Mouse (Mus musculus) C2C12 (cell line): Measurements from ENCODE around the gene Gbx2. TPM values are rescaled to one million over a fixed set of nuclear protein-coding genes. Genes with fewer than 3 reads are reported as not detected.

ENCODE experiments used
- H3K27me3 ChIP-seq: one replicate; pipeline ENCODE4 v1.6.1; 2011; ENCODE audit not compliant: control insufficient read depth, insufficient read depth, insufficient read length
- H3K36me3 ChIP-seq: one replicate; pipeline ENCODE4 v1.6.1; 2011; ENCODE audit not compliant: control insufficient read depth, insufficient read depth
- H3K4me3 ChIP-seq: one replicate; pipeline ENCODE4 v1.5.1; 2011; ENCODE audit warnings: mild to moderate bottlenecking, control low read depth; ENCODE audit not compliant: poor library complexity, insufficient read depth, severe bottlenecking
- H3K79me2 ChIP-seq: one replicate; pipeline ENCODE4 v1.6.1; 2011; ENCODE audit not compliant: control insufficient read depth, insufficient read depth
- H3K79me3 ChIP-seq: one replicate; pipeline ENCODE4 v1.6.1; 2011; ENCODE audit warnings: low read depth, control low read depth
- H3ac ChIP-seq: one replicate; pipeline ENCODE3; 2011; ENCODE audit warnings: low read depth; ENCODE audit not compliant: control insufficient read depth, insufficient read length
- CEBPB ChIP-seq: IDR thresholded peaks from one replicate; pipeline ENCODE4 v1.6.1; 2011; ENCODE audit warnings: low read depth, mild to moderate bottlenecking, control low read depth, moderate library complexity
- CTCF ChIP-seq: IDR thresholded peaks from one replicate; pipeline ENCODE4 v1.5.1; 2011; ENCODE audit not compliant: control insufficient read depth, insufficient read depth, insufficient read length
- FOSL1 ChIP-seq: IDR thresholded peaks from one replicate; pipeline ENCODE4 v1.8.0; 2011; ENCODE audit warnings: mild to moderate bottlenecking, low read length; ENCODE audit not compliant: poor library complexity, insufficient read depth, severe bottlenecking
- MAX ChIP-seq: IDR thresholded peaks from one replicate; pipeline ENCODE4 v1.6.1; 2011; ENCODE audit warnings: mild to moderate bottlenecking, control low read depth
- MYOD1 ChIP-seq: IDR thresholded peaks from one replicate; pipeline ENCODE4 v1.6.1; 2011; ENCODE audit warnings: low read depth; ENCODE audit not compliant: control insufficient read depth, insufficient read length
- MYOG ChIP-seq: IDR thresholded peaks from one replicate; pipeline ENCODE4 v1.6.1; 2011; ENCODE audit not compliant: control insufficient read depth, insufficient read length; ENCODE audit errors: extremely low read depth
- USF1 ChIP-seq: IDR thresholded peaks from one replicate; pipeline ENCODE4 v1.6.1; 2011; ENCODE audit warnings: low read depth, mild to moderate bottlenecking, control low read depth, moderate library complexity
- polyA plus RNA-seq: library from polyadenylated mRNA; unstranded; fragments of >200 nt; fragmentation: generic; extraction: Trizol; gene quantifications from one replicate; pipeline ENCODE4 v1.2.1, GENCODE M21; 2012; ENCODE audit warnings: missing spikeins

Gene Gbx2
- polyA plus RNA-seq, 1 experiment = 0.16 TPM

DNA sequence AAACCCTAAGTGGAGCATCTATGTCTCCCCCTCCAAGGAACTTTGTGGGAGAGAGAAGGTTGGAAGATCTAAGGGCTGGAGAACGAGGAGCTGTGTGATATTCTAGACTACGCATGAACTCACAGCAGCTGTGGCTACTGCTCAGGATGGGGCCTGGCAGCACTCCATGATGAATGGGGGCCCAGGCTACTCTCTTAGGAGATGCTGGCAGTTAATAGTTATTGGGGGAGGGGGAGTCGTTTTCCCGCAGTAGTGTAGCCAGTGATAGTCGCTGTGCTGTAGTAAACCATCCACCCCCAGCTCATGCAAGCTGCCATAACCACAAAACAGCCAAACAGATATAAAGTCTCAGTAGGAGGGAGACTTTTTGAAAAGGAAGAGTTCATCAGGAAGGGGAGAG, 18.6 kb downstream of the Gbx2 start:
- H3K79me3 ChIP-seq = no peaks in the 10 kb centered on the region
- no peaks in the 10 kb centered on the region for H3K79me2 ChIP-seq
- H3K27me3 ChIP-seq = peaks cover 9% of the 10 kb centered on the region
- H3ac ChIP-seq = no peak overlapping the region
- H3K36me3 ChIP-seq = no peaks in the 10 kb centered on the region
- no peak overlapping the region for H3K4me3 ChIP-seq
- no peak for TF ChIP-seq CEBPB
- no peak for TF ChIP-seq FOSL1
- no peak for TF ChIP-seq MYOG
- TF ChIP-seq CTCF = no peak
- no peak for TF ChIP-seq MYOD1
- TF ChIP-seq USF1 = no peak
- TF ChIP-seq MAX = no peak

DNA sequence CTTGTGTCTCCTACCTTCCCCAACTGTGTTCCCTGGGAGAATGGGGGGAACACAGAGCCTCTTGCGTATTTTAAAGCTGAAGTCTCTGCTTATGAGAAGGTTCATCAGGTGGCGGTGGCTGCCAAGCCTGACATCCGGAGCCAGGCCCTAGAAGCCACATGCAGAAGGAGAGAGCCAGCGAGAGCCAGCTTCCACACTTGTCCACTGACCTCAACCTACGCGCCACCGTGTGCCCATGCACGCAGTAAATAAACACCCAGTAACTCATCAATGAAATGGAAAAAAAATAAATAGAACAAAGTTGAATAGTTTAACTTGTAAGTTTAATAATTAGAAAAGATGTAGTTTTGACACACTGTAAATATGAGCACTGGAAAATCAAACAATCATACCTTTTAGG, 21.2 kb downstream of the Gbx2 start:
- Histone ChIP-seq H3K36me3 (no peaks in the 10 kb centered on the region), H3ac (no peak overlapping the region), H3K79me2 (no peaks in the 10 kb centered on the region), H3K4me3 (no peak overlapping the region), H3K79me3 (no peaks in the 10 kb centered on the region), H3K27me3 (no peaks in the 10 kb centered on the region)
- TF ChIP-seq MYOD1 (no peak), CTCF (no peak), FOSL1 (no peak), MYOG (no peak), MAX (no peak), CEBPB (no peak), USF1 (no peak)

DNA sequence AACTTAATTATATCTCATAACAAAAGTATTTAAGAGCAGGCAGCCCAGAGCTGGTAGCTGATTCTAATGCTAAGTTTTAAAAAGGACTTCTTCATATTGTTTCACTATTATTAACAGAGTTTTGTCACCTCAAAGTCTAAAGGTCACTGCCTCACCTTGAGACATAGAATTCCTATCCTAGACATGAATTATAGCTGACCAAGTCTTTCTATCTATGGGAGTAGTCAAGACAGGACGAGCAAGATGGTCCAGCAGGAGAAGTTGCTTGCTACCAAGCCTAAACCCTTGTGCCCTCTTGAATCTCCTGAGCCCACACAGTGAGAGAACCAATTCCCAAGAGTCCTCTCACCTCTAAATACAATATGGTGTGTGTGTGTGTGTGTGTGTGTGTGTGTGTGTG, 28.3 kb downstream of the Gbx2 start:
- no peaks in the 10 kb centered on the region for H3K79me2 ChIP-seq
- no peak overlapping the region for H3K4me3 ChIP-seq
- TF ChIP-seq MYOG (no peak), USF1 (no peak), MAX (no peak), FOSL1 (no peak), MYOD1 (no peak), CEBPB (no peak), CTCF (no peak)
- no peak overlapping the region for H3ac ChIP-seq
- H3K27me3 ChIP-seq = no peaks in the 10 kb centered on the region
- no peaks in the 10 kb centered on the region for H3K79me3 ChIP-seq
- no peaks in the 10 kb centered on the region for H3K36me3 ChIP-seq

DNA sequence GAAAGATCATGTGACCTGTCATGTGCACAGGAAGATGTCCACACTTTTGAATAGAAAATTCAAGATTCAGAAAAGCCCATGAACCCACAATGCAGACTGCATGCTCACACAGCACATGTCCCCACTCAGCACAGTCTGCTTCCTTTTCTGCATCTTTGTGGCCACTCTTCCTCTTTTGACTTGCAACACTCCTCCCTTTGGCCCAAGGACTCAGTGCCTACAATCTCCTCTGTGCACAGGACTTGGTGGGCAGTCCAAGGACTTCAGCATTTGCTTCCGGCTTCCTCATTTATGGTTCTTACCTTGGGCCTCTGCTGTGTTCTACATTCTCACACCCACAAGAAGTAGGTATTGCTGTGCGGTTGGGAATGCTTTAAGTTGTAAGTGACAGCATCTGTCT, 28.7 kb downstream of the Gbx2 start:
- Histone ChIP-seq H3K79me3 (no peaks in the 10 kb centered on the region), H3K4me3 (no peak overlapping the region), H3K27me3 (no peaks in the 10 kb centered on the region), H3K36me3 (no peaks in the 10 kb centered on the region), H3K79me2 (no peaks in the 10 kb centered on the region), H3ac (no peak overlapping the region)
- no peak for TF ChIP-seq FOSL1
- no peak for TF ChIP-seq CEBPB
- TF ChIP-seq MYOD1 = no peak
- no peak for TF ChIP-seq MYOG
- no peak for TF ChIP-seq USF1
- no peak for TF ChIP-seq CTCF
- TF ChIP-seq MAX = no peak

DNA sequence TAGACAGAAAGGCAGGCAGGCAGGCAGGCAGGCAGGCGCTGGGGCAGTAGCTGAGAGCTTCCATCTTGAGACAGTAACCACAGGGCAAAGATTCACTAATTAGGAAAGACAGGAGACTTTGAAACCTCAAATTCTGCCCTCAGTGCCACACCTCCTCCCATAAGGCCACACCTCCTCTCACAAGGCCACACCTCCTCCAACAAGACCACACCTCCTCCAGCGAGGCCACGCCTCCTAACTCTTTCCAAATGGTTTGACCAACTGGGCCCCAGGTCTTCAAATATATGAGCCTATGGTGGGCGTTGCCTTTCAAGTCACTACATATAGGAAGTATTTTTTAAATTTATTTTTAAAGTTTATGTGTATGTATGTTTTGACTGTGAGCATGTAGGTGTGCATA, 29.6 kb downstream of the Gbx2 start:
- H3K36me3 ChIP-seq = no peaks in the 10 kb centered on the region
- no peaks in the 10 kb centered on the region for H3K79me3 ChIP-seq
- TF ChIP-seq CTCF = no peak
- no peak for TF ChIP-seq CEBPB
- TF ChIP-seq MAX = no peak
- TF ChIP-seq USF1 = no peak
- no peak for TF ChIP-seq FOSL1
- TF ChIP-seq MYOG = no peak
- TF ChIP-seq MYOD1 = no peak
- H3ac ChIP-seq = no peak overlapping the region
- H3K27me3 ChIP-seq = no peaks in the 10 kb centered on the region
- H3K4me3 ChIP-seq = no peak overlapping the region
- no peaks in the 10 kb centered on the region for H3K79me2 ChIP-seq

DNA sequence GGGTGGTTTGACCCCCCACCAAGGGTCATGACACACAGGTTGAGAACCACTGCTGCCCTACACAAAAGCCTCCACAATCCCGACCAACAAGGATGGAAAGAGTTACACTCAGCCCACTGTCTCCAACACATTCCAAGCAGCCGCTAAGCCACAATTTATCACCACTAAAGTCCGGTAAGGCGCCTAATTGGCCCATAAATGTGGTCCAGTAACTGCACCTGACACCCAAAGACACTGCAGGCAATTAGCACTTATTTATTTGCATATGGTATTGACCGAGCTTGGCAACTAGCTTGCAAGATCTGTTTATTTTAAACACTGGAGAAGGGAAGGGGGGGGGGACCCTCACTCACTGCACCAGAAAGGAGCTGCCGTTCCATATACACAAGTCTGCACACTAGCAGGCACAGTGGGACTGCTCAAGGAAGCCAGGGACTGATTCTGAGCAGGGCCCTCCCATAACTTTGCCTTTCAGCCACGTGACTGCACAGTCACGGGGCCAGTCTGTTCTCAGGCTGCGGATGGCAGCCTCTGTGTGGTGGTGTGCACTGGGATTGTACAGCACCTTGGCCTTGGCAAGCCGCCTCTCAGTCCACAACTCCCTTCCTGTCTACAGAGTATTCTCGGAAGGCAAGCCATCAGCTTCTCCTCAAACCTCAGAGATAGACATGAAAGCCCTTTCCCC, 31.1 kb downstream of the Gbx2 start:
- H3K4me3 ChIP-seq = no peak overlapping the region
- no peaks in the 10 kb centered on the region for H3K79me2 ChIP-seq
- no peaks in the 10 kb centered on the region for H3K79me3 ChIP-seq
- no peak overlapping the region for H3ac ChIP-seq
- H3K36me3 ChIP-seq = no peaks in the 10 kb centered on the region
- H3K27me3 ChIP-seq = no peaks in the 10 kb centered on the region
- TF ChIP-seq CEBPB (no peak), CTCF (no peak), MYOG (no peak), MAX (no peak)
